Mouse (Mus musculus) embryonic facial prominence, embryonic 11.5 days (tissue): ENCODE results near the gene Hexim1. TPM values are rescaled to one million over a fixed set of nuclear protein-coding genes. Genes with fewer than 3 reads are reported as not detected.

Experiments
- ATAC-seq: fragments of 200-750 bp; cut with Nextera tagmentation; replicated peaks from 2 replicates; pipeline ENCODE4 v1.8.0; 2017; ENCODE audit warnings: low read depth; ENCODE audit not compliant: insufficient number of reproducible peaks, low FRiP score, low TSS enrichment
- DNase-seq: peaks from one replicate; pipeline ENCODE4 v3.0.0-alpha.2; 2015; ENCODE audit warnings: low spot score
- H3K27ac ChIP-seq: fragments of 300-500 bp; sonication (generic); replicated peaks from 2 replicates; pipeline ENCODE4 v1.5.1; 2014; ENCODE audit warnings: mild to moderate bottlenecking, low read depth, low read length, control low read depth
- H3K27me3 ChIP-seq: fragments of 300-500 bp; sonication (generic); 2 replicates; pipeline ENCODE4 v1.6.1; 2014; ENCODE audit warnings: mild to moderate bottlenecking, low read length, moderate library complexity, mixed read lengths; ENCODE audit not compliant: control insufficient read depth, insufficient read depth
- H3K36me3 ChIP-seq: fragments of 300-500 bp; sonication (generic); replicated peaks from 2 replicates; pipeline ENCODE4 v1.6.1; 2014; ENCODE audit warnings: low read depth, mild to moderate bottlenecking, low read length, moderate library complexity, mixed read lengths; ENCODE audit not compliant: control insufficient read depth, insufficient read depth
- H3K4me1 ChIP-seq: fragments of 300-500 bp; sonication (generic); 2 replicates; pipeline ENCODE4 v1.6.1; 2014; ENCODE audit warnings: low read length, mixed read lengths; ENCODE audit not compliant: control insufficient read depth, insufficient read depth
- H3K4me2 ChIP-seq: fragments of 300-500 bp; sonication (generic); 2 replicates; pipeline ENCODE4 v1.6.1; 2014; ENCODE audit warnings: low read depth, mild to moderate bottlenecking, control low read depth, low read length, moderate library complexity
- H3K4me3 ChIP-seq: fragments of 300-500 bp; sonication (generic); 2 replicates; pipeline ENCODE4 v1.5.1; 2014; ENCODE audit warnings: low read depth, low read length, control low read depth
- H3K9ac ChIP-seq: fragments of 300-500 bp; sonication (generic); replicated peaks from 2 replicates; pipeline ENCODE4 v1.6.1; 2014; ENCODE audit warnings: mild to moderate bottlenecking, control low read depth, low read length
- H3K9me3 ChIP-seq: fragments of 300-500 bp; sonication (generic); replicated peaks from 2 replicates; pipeline ENCODE4 v1.6.1; 2016; ENCODE audit warnings: mild to moderate bottlenecking, low read length, inconsistent platforms, mixed read lengths; ENCODE audit not compliant: control insufficient read depth
- WGBS: fragments of 180-500 bp; shearing (Covaris S2); extraction: QIAGEN DNeasy Blood & Tissue Kit; methylation state at CpG from one replicate; pipeline ENCODE4 v1.1.7; 2014; 5-methylcytosine and 5-hydroxymethylcytosine counted together
- polyA plus RNA-seq: library from polyadenylated mRNA; unstranded; fragments of >200 nt; fragmentation: Nextera tagmentation; extraction: Ambion mirVana; gene quantifications from 2 replicates; pipeline ENCODE4 v1.2.1, GENCODE M21; 2014

Hexim1 gene
- polyA plus RNA-seq, 1 experiment from 2014 or later = 5.3 TPM

DNA sequence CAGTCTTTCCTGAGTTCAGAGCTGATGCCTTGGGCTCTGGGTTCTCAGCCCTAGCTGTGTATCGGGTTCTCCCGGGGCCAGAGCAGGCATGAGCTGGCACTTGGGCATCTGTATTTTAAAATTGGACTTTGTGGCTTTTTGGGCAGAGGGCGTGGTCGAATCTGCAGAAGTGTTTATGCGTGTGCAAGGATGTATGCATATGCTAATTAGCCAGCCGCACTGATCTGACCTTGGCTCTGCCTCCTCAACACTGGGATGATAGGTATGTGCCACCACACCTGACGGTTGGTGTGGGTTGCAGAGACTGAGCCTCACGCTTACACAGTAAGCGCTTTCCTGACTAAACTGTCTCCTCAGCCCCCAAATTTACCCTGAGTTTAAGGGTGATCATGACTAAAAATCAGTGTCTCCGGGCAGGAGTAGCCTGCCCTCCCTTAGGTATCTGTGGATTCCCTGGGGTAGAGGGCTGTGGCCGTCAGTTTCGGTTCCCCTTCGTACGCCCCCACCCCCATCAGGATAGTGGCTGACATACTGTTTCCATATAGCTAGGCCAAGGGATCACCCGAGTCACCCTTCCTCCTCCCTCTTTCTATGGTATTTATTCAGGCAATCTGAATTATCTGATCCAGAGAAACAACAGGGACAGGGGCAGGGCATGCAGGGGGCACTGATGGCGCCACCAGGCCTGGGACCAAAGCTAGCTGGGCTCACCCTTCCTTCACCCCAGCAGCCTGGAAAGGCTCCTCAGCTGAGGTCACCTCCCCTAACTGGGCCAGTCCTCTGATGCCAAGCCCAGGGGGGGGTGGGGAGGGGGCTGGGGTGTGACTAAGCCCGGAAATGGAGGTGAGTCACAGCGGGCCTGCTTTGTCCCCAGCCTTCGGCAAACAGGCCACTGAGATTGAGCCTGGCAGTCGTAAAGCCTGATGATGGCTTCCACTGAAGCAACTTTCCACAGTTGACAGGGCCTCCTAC is 21.9 kb upstream of the Hexim1 start:
- no peak for ATAC-seq
- no peaks in the 10 kb centered on the region; the same call in 1 of the 2 replicates for H3K4me1 ChIP-seq

DNA sequence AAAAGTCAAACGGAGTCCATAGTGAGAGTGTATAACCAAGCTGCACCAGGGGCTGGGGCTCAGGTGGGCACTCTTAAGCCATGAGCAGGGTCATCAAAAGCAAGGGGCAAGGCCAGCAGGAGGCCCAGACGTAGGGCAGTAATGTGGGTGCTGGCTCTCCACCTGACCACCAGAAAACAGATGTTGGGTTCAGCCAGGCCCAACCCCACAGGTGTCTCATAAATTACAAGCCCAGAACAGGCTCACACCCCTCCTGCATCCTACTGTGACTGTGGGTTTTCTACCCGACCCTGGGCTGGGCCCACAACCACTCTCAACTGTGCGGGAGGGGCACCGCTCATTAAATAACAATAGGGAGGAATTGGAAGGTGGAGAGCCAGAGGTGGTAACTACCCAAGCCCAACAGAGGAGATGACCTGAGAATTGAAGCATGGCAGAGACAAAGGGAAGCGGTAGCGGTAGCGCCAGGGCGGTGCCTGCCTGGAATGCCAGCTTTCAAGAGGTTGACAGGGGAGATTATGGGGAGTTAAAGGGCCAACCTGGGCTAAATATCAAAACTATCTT is 20.8 kb upstream of the Hexim1 start:
- ATAC-seq (no peak), DNase-seq (no peak)
- H3K27me3 ChIP-seq = peaks cover 15% of the 10 kb centered on the region
- H3K9me3 ChIP-seq = no peaks in the 10 kb centered on the region
- WGBS = 62% methylated on average over 9 of the region's 9 CpGs
- no peak overlapping the region for H3K27ac ChIP-seq
- H3K4me1 ChIP-seq = no peaks in the 10 kb centered on the region; the same call in 1 of the 2 replicates
- no peak overlapping the region for H3K4me2 ChIP-seq
- H3K9ac ChIP-seq = no peak overlapping the region
- no peak overlapping the region for H3K4me3 ChIP-seq
- H3K36me3 ChIP-seq = no peaks in the 10 kb centered on the region

More for the DNA sequence above, 21.9 kb upstream of the Hexim1 start:
- Histone ChIP-seq H3K9me3 (no peaks in the 10 kb centered on the region), H3K4me2 (no peak overlapping the region), H3K27me3 (peaks cover 7% of the 10 kb centered on the region), H3K27ac (no peak overlapping the region), H3K36me3 (no peaks in the 10 kb centered on the region), H3K9ac (no peak overlapping the region), H3K4me3 (no peak overlapping the region)
- 72% methylated on average over 20 of the region's 20 CpGs for WGBS
- no peak for DNase-seq

DNA sequence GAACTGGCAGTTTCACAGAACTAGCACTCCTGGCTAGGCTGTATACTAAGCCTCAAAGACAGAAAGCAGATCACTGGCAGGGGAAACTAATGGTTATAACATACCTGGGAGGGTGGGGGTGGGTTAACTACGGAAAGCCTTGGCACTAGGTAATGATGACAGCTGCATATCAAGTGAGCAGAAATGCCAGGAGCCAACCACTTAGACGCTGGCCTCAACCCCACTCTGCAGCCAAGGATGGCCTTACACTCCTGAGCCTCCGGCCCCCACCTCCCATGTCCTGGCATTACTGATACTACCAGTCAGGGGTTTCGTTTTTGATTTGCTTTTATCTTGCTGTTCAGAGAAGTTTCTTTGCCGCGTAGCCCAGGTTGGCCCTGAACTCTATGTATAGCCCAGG is 20.2 kb upstream of the Hexim1 start:
- 89% methylated on average over 6 of the region's 6 CpGs for WGBS
- Histone ChIP-seq H3K4me2 (no peak overlapping the region), H3K9me3 (no peaks in the 10 kb centered on the region), H3K4me3 (no peak overlapping the region), H3K9ac (no peak overlapping the region), H3K27ac (no peak overlapping the region), H3K4me1 (no peaks in the 10 kb centered on the region; the same call in 1 of the 2 replicates), H3K36me3 (no peaks in the 10 kb centered on the region), H3K27me3 (peaks cover 19% of the 10 kb centered on the region)
- no peak for DNase-seq
- no peak for ATAC-seq

DNA sequence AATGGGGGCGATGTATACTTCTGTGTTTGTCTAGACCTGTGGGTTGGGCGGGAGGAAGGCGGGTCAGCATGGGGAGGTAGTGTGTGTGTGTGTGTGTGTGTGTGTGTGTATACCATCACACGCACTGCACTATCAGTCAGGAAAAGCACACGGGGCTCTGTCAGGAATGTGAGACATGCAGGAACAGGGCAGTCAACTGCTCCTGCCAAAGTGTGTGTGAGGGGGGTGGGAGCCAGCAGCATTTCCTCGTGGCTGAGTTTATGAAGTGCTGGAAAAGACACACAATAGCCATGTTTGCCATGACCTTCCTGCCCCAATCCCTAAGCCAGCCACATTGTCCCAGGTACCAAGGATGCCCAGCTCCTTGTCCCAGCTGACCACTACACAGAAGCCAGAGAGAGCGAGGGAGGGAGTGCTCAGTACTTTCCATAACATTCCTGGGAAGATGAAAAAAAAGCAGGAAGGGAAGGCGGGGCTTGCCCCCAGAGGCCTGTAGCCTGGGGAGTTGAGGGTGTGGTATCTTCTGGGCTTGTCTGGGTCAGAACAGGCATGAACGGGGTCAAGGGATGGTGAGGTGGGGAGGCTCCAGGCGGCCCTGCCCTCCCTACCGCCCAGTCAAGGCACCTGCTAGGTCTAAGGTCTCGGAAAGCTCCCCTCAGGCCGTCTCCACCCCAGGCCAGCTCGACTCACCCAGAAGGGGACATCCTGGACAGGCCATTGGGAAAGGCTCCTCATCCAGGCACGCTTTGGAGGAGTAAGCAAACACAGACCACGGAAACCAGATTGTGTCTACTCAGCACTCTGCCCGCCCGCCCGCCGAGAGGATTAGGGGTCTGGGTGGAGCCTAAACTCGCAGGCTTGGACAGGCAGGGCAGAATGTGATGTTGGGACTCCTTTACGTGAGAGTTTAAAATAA is 18.8 kb upstream of the Hexim1 start:
- H3K27ac ChIP-seq = no peak overlapping the region
- no peaks in the 10 kb centered on the region; the same call in 1 of the 2 replicates for H3K4me1 ChIP-seq
- peaks cover 27% of the 10 kb centered on the region for H3K27me3 ChIP-seq
- ATAC-seq = no peak
- H3K9ac ChIP-seq = no peak overlapping the region
- WGBS = 16% methylated on average over 22 of the region's 22 CpGs
- H3K9me3 ChIP-seq = no peaks in the 10 kb centered on the region
- DNase-seq = peak; percentile 45
- no peaks in the 10 kb centered on the region for H3K36me3 ChIP-seq
- H3K4me3 ChIP-seq = no peak overlapping the region
- H3K4me2 ChIP-seq = peak overlapping the region; percentile 13; the same call in 1 of the 2 replicates

DNA sequence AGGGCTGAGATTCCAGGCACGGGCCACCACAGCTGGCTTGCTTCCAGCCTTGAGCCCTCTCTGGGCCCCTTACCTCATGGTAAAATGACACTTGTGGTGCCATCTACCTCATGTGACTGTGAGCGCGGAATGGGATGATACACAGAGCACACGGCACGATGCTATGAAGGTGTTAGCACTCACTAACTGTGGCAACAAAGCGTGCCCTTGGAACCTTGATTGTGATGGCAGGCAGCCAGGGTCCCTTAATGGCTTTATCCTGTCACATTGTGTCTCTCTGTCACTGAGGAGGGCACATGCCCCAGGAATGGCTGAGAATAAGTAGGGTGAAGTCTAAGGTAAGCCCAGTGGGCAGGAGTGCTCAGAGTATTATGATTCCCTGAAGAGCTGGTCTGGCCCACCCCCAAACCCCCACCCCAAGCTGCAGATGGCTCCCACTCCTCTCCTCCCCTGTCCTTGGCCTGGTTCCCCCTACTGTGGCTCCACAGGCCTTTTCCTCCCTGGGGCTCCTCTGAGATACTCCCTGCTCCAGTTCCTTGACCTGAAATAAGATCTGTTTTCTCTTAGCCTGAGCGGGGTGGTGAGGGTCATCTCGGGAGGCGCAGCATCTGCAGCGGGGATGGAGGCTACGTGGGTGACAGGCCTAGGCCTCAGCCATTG is 17.4 kb upstream of the Hexim1 start:
- WGBS = 61% methylated on average over 11 of the region's 11 CpGs
- Histone ChIP-seq H3K36me3 (no peaks in the 10 kb centered on the region), H3K27ac (no peak overlapping the region), H3K9ac (no peak overlapping the region), H3K4me3 (no peak overlapping the region), H3K27me3 (peaks cover 29% of the 10 kb centered on the region), H3K9me3 (no peaks in the 10 kb centered on the region), H3K4me2 (no peak overlapping the region), H3K4me1 (no peaks in the 10 kb centered on the region; the same call in 1 of the 2 replicates)
- no peak for DNase-seq
- no peak for ATAC-seq

DNA sequence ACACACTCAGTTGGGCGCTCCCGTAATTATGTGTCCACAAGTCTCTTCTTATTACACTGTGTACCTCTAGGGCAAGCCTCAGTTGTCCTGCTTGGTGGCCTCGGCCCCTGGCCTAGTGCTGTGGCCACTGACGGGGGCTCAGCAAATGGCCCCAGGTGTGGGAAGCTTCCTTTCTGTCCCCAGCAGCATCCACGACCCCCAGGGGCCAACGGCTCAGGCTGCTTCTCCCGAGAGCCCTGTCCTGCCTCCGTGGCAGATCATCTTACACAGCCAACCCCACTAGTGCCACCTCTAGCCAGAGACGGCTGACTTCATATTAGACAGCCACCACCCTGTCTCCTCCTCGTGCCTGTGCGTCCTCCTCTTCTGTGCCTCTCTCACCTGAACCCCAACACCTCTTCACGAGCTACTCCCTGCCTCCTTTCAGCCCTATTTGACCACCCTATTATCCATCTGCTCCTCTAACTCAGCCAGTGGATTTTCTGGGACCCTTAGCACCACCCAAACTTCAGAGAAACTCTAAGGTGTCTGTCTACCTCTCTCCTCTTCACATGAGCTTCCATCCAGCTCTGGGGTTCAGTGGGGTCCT is 16.6 kb upstream of the Hexim1 start:
- Histone ChIP-seq H3K4me3 (no peak overlapping the region), H3K9ac (no peak overlapping the region), H3K36me3 (no peaks in the 10 kb centered on the region), H3K4me1 (no peaks in the 10 kb centered on the region; the same call in 1 of the 2 replicates), H3K4me2 (no peak overlapping the region), H3K27ac (no peak overlapping the region), H3K9me3 (no peaks in the 10 kb centered on the region), H3K27me3 (peaks cover 29% of the 10 kb centered on the region)
- no peak for DNase-seq
- WGBS = 41% methylated on average over 12 of the region's 12 CpGs
- ATAC-seq = no peak

DNA sequence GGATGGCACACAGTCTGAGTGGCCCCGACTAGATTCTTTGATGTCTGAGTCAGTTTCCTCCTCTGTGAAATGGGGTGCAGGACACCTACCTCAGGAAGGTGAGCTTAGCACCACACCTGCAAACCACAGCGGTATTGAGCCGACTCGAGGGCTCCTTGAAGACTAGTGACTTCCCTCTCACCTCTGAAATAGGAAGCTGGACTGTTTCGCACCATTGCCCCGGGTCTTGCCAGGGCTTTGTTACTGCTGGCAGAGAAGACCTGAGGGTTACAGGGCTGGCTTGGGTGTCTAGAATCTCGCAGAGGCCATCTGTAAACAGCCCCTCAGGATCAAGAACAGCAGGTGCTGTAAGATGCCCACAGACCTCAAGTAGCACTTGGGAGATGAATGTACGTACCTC is 15.7 kb upstream of the Hexim1 start:
- 75% methylated on average over 8 of the region's 8 CpGs for WGBS
- ATAC-seq = no peak
- Histone ChIP-seq H3K27me3 (peaks cover 29% of the 10 kb centered on the region), H3K9ac (no peak overlapping the region), H3K27ac (no peak overlapping the region), H3K36me3 (no peaks in the 10 kb centered on the region), H3K9me3 (no peaks in the 10 kb centered on the region), H3K4me1 (no peaks in the 10 kb centered on the region; the same call in 1 of the 2 replicates), H3K4me2 (no peak overlapping the region), H3K4me3 (no peak overlapping the region)
- no peak for DNase-seq
